Mouse (Mus musculus) MEL (cell line): ENCODE data around the gene Doxl2. TPM values are rescaled to one million over a fixed set of nuclear protein-coding genes. Genes with fewer than 3 reads are reported as not detected.

Experiments
- DNase-seq: peaks from one replicate; pipeline ENCODE4 v3.0.0; 2011; ENCODE audit warnings: low read depth, low spot score
- H3K27ac ChIP-seq: 2 replicates; pipeline ENCODE4 v1.5.1; 2012; ENCODE audit warnings: low read depth, mild to moderate bottlenecking, control low read depth, low read length, moderate library complexity; ENCODE audit not compliant: control insufficient read depth
- H3K27me3 ChIP-seq, 2 experiments: fragments of 150-350 bp in 1 of 2; sonication (generic) in 1 of 2; 2 replicates each; pipeline ENCODE4 v1.6.1; 2012; ENCODE audit warnings: low read length in 2 of 2, mild to moderate bottlenecking in 2 of 2, improper control_type of control experiment in 1 of 2, moderate library complexity in 1 of 2; ENCODE audit not compliant: insufficient read depth in 2 of 2, control insufficient read depth in 1 of 2
- H3K36me3 ChIP-seq, 2 experiments: 2 replicates each; pipeline ENCODE4 v1.6.1; 2012 to 2014; ENCODE audit warnings: low read length in 2 of 2, improper control_type of control experiment in 1 of 2, inconsistent platforms in 1 of 2, mild to moderate bottlenecking in 1 of 2; ENCODE audit not compliant: insufficient read depth in 2 of 2, control insufficient read depth in 1 of 2
- H3K4me1 ChIP-seq, 2 experiments: fragments of 150-350 bp in 1 of 2; sonication (generic) in 1 of 2; 2 replicates each; pipeline ENCODE4 v1.6.1; 2012; ENCODE audit warnings: low read length in 2 of 2, improper control_type of control experiment in 1 of 2, mild to moderate bottlenecking in 1 of 2; ENCODE audit not compliant: insufficient read depth in 2 of 2, control insufficient read depth in 1 of 2
- H3K4me3 ChIP-seq, 2 experiments: fragments of 150-350 bp in 1 of 2; sonication (generic) in 1 of 2; 2 replicates each; pipeline ENCODE4 v1.5.1; 2012; ENCODE audit warnings: low read depth in 2 of 2, low read length in 2 of 2, mild to moderate bottlenecking in 2 of 2, moderate library complexity in 2 of 2, control low read depth in 1 of 2, improper control_type of control experiment in 1 of 2; ENCODE audit not compliant: control insufficient read depth in 1 of 2, insufficient read depth in 1 of 2
- H3K79me2 ChIP-seq: 2 replicates; pipeline ENCODE4 v1.6.1; 2012; ENCODE audit warnings: mild to moderate bottlenecking, low read length, moderate library complexity; ENCODE audit not compliant: control insufficient read depth, poor library complexity, insufficient read depth
- H3K9ac ChIP-seq: 2 replicates; pipeline ENCODE4 v1.6.1; 2012; ENCODE audit warnings: low read depth, mild to moderate bottlenecking, control low read depth, low read length, moderate library complexity; ENCODE audit not compliant: control insufficient read depth, poor library complexity, severe bottlenecking
- H3K9me3 ChIP-seq: fragments of 150-350 bp; sonication (generic); replicated peaks from 2 replicates; pipeline ENCODE4 v1.6.1; 2012; ENCODE audit warnings: mild to moderate bottlenecking, low read length, improper control_type of control experiment, moderate library complexity; ENCODE audit not compliant: insufficient read depth
- CHD2 ChIP-seq: IDR thresholded peaks from 2 replicates; pipeline ENCODE4 v1.6.1; 2011; ENCODE audit warnings: low read length, improper control_type of control experiment
- E2F4 ChIP-seq: IDR thresholded peaks from 2 replicates; pipeline ENCODE4 v1.6.1; 2011; ENCODE audit warnings: low read depth, low read length, improper control_type of control experiment, borderline replicate concordance
- ETS1 ChIP-seq: IDR thresholded peaks from 2 replicates; pipeline ENCODE4 v1.6.1; 2012; ENCODE audit warnings: low read depth, mild to moderate bottlenecking, inconsistent platforms, low read length, improper control_type of control experiment, moderate library complexity
- HCFC1 ChIP-seq: IDR thresholded peaks from 2 replicates; pipeline ENCODE4 v1.6.1; 2012; ENCODE audit warnings: low read depth, mild to moderate bottlenecking, inconsistent platforms, low read length, improper control_type of control experiment, moderate library complexity
- MAFK ChIP-seq: IDR thresholded peaks from 2 replicates; pipeline ENCODE4 v1.6.1; 2011; ENCODE audit warnings: low read depth, mild to moderate bottlenecking, low read length, improper control_type of control experiment, borderline replicate concordance
- MAX ChIP-seq: IDR thresholded peaks from 2 replicates; pipeline ENCODE4 v1.6.1; 2011; ENCODE audit warnings: low read length, improper control_type of control experiment
- MXI1 ChIP-seq: IDR thresholded peaks from 2 replicates; pipeline ENCODE4 v1.6.1; 2011; ENCODE audit warnings: mild to moderate bottlenecking, low read depth, low read length, improper control_type of control experiment
- MYB ChIP-seq: IDR thresholded peaks from 2 replicates; pipeline ENCODE4 v1.6.1; 2011; ENCODE audit warnings: mild to moderate bottlenecking, low read depth, low read length, improper control_type of control experiment
- MYC ChIP-seq: IDR thresholded peaks from 2 replicates; pipeline ENCODE4 v1.6.1; 2011; ENCODE audit warnings: low read depth, mild to moderate bottlenecking, low read length, improper control_type of control experiment, moderate library complexity
- NRF1 ChIP-seq: IDR thresholded peaks from 2 replicates; pipeline ENCODE4 v1.6.1; 2014; ENCODE audit warnings: low read depth, mild to moderate bottlenecking, inconsistent platforms, low read length, improper control_type of control experiment, moderate library complexity; ENCODE audit not compliant: poor library complexity, insufficient read depth, severe bottlenecking
- POLR2A ChIP-seq, 2 experiments: IDR thresholded peaks; 2 replicates each; pipeline ENCODE4 v1.6.1; 2011 to 2012; ENCODE audit warnings: low read length in 2 of 2, mild to moderate bottlenecking in 2 of 2, control low read depth in 1 of 2, improper control_type of control experiment in 1 of 2, low read depth in 1 of 2, moderate library complexity in 1 of 2; ENCODE audit not compliant: control insufficient read depth in 1 of 2, insufficient read depth in 1 of 2, poor library complexity in 1 of 2
- POLR2AphosphoS2 ChIP-seq: IDR thresholded peaks from 2 replicates; pipeline ENCODE4 v1.6.1; 2011; ENCODE audit warnings: low read length, improper control_type of control experiment
- RAD21 ChIP-seq: IDR thresholded peaks from 2 replicates; pipeline ENCODE4 v1.6.1; 2011; ENCODE audit warnings: mild to moderate bottlenecking, low read depth, low read length, improper control_type of control experiment
- SIN3A ChIP-seq: IDR thresholded peaks from 2 replicates; pipeline ENCODE4 v1.6.1; 2012; ENCODE audit warnings: low read length, improper control_type of control experiment, inconsistent platforms
- TCF12 ChIP-seq: IDR thresholded peaks from 2 replicates; pipeline ENCODE4 v1.6.1; 2014; ENCODE audit warnings: low read depth, mild to moderate bottlenecking, inconsistent platforms, low read length, improper control_type of control experiment, moderate library complexity
- UBTF ChIP-seq: IDR thresholded peaks from 2 replicates; pipeline ENCODE4 v1.6.1; 2012; ENCODE audit warnings: low read depth, mild to moderate bottlenecking, inconsistent platforms, low read length, improper control_type of control experiment, moderate library complexity, borderline replicate concordance; ENCODE audit not compliant: insufficient read depth
- USF2 ChIP-seq, 2 experiments: IDR thresholded peaks; 2 replicates each; pipeline ENCODE4 v1.6.1; 2011 to 2012; ENCODE audit warnings: improper control_type of control experiment in 2 of 2, low read length in 2 of 2, borderline replicate concordance in 1 of 2, inconsistent platforms in 1 of 2, low read depth in 1 of 2, mild to moderate bottlenecking in 1 of 2; ENCODE audit not compliant: insufficient read depth in 1 of 2
- ZC3H11A ChIP-seq: IDR thresholded peaks from 2 replicates; pipeline ENCODE4 v1.6.1; 2012; ENCODE audit warnings: low read depth, mild to moderate bottlenecking, inconsistent platforms, low read length, improper control_type of control experiment
- ZKSCAN1 ChIP-seq: IDR thresholded peaks from 2 replicates; pipeline ENCODE4 v1.6.1; 2012; ENCODE audit warnings: low read depth, mild to moderate bottlenecking, inconsistent platforms, low read length, improper control_type of control experiment, moderate library complexity
- ZMIZ1 ChIP-seq: IDR thresholded peaks from 2 replicates; pipeline ENCODE4 v1.6.1; 2012; ENCODE audit warnings: low read depth, mild to moderate bottlenecking, inconsistent platforms, low read length, improper control_type of control experiment, moderate library complexity
- ZNF384 ChIP-seq: IDR thresholded peaks from 2 replicates; pipeline ENCODE4 v1.6.1; 2012; ENCODE audit warnings: low read depth, mild to moderate bottlenecking, inconsistent platforms, low read length, improper control_type of control experiment
- polyA plus RNA-seq, 2 experiments: library from polyadenylated mRNA; stranded (reverse) in 1 of 2; unstranded in 1 of 2; fragments of >175 nt in 1 of 2; fragments of >200 nt in 1 of 2; gene quantifications; 2 replicates each; pipeline versions ENCODE4 v1.2.1 to v1.2.4; 2012; ENCODE audit warnings: low replicate concordance in 2 of 2, low read depth in 1 of 2; ENCODE audit not compliant: insufficient read length in 2 of 2, insufficient read depth in 1 of 2, missing spikeins in 1 of 2
- total RNA-seq: library from RNA; depleted of rRNA; stranded (reverse); fragments of 300-350 nt; gene quantifications from 2 replicates; pipeline ENCODE4 v1.2.3, GENCODE M21; 2012

Gene Doxl2
- total and polyA plus RNA-seq, 3 experiments = not detected

DNA sequence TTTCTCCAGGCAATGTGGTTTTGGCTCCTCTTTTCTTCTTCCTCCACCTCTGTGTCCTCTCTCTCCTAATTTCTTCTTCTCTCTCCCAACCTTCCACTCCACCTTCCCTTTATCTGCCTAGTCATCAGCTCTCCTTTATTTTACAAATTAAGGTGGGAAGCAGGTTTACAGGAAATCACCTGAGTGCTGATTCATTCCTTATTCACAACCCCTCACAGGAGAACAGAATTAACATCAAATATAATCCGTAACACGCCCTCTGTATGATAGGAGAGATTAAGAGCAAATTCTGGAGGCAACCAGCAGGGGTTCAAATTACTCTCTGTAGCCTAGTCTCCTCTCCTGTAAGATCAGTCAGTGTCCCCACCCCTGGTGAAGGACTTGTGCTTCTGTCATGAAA, 47.6 kb downstream of the Doxl2 start:
- Histone ChIP-seq H3K9ac (no peak overlapping the region), H3K4me1 (no peaks in the 10 kb centered on the region), H3K27ac (no peak overlapping the region), H3K27me3 (no peaks in the 10 kb centered on the region), H3K9me3 (no peaks in the 10 kb centered on the region), H3K36me3 (no peaks in the 10 kb centered on the region), H3K4me3 (no peak overlapping the region), H3K79me2 (no peaks in the 10 kb centered on the region)
- DNase-seq = no peak
- TF ChIP-seq ETS1 (no peak), POLR2A (IDR thresholded peaks at IDR 0.05; ENCODE audit: control insufficient read depth in 1 of 2, insufficient read depth in 1 of 2, low read depth in 1 of 2, low read length in 2 of 2, poor library complexity in 1 of 2) (no peak), UBTF (no peak), ZMIZ1 (no peak), MYB (no peak), RAD21 (no peak)

DNA sequence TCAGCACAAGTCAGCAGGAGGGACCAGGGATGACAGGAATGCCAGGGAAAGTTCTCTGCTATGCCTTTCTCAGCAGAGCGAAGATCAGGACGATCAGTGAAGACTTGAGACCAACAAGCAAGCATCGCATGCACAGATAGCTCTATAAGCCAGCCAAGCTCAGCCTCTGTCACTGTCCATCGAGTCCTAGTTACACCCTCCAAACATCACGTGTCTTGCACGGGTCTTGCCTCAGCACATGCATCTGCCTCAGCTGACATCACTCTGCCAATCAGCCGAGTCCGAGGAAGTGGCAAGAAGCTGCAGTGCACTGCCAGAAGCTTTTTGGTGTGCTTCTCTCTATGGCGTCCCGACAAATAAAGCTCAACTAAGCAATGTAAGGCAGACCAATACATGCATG, 48.6 kb downstream of the Doxl2 start:
- no peaks in the 10 kb centered on the region for H3K9me3 ChIP-seq
- no peak overlapping the region for H3K27ac ChIP-seq
- no peak overlapping the region for H3K4me3 ChIP-seq
- no peaks in the 10 kb centered on the region for H3K79me2 ChIP-seq
- DNase-seq = no peak
- H3K9ac ChIP-seq = no peak overlapping the region
- no peaks in the 10 kb centered on the region for H3K27me3 ChIP-seq
- TF ChIP-seq MAFK (no peak), MYC (no peak), MXI1 (no peak), ZC3H11A (no peak), NRF1 (no peak), ZKSCAN1 (no peak), ZNF384 (no peak), MAX (no peak), TCF12 (no peak), POLR2AphosphoS2 (no peak), CHD2 (no peak), SIN3A (no peak), E2F4 (no peak), HCFC1 (no peak), USF2 (IDR thresholded peaks at IDR 0.05; ENCODE audit: borderline replicate concordance in 1 of 2, insufficient read depth in 1 of 2, low read depth in 1 of 2, low read length in 2 of 2) (no peak)
- TF ChIP-seq, all 39 proteins: peak for 0
- no peaks in the 10 kb centered on the region for H3K4me1 ChIP-seq
- no peaks in the 10 kb centered on the region for H3K36me3 ChIP-seq
